Mouse (Mus musculus) embryo, embryonic 9.5 days (tissue): ENCODE measurements around the gene Trdmt1.

Experiments used
- DNase-seq: peaks from one replicate; pipeline ENCODE4 v3.0.0-alpha.2; 2017; ENCODE audit errors: extremely low spot score

The Trdmt1 gene

GRCm38 (mm10) chr2:13557145-13558030 lies 12.9 kb upstream of the Trdmt1 start:
- DNase-seq = no peak

GRCm38 (mm10) chr2:13556239-13556638 lies 11.8 kb upstream of the Trdmt1 start:
- no peak for DNase-seq

- no peak for DNase-seq
These were observed 9.5 kb upstream of the Trdmt1 start for GRCm38 (mm10) chr2:13553966-13554365.

- DNase-seq = no peak
These were observed 4.3 kb upstream of the Trdmt1 start for GRCm38 (mm10) chr2:13548749-13549148.

GRCm38 (mm10) chr2:13543519-13544124 lies 846 bp downstream of the Trdmt1 start:
- DNase-seq = no peak

- no peak for DNase-seq
These were observed 4.6 kb downstream of the Trdmt1 start for GRCm38 (mm10) chr2:13539860-13540259.

GRCm38 (mm10) chr2:13538704-13539377 lies 5.6 kb downstream of the Trdmt1 start:
- no peak for DNase-seq

GRCm38 (mm10) chr2:13538258-13538657 lies 6.2 kb downstream of the Trdmt1 start:
- DNase-seq = no peak

- no peak for DNase-seq
These were observed 6.7 kb downstream of the Trdmt1 start for GRCm38 (mm10) chr2:13537733-13538132.

GRCm38 (mm10) chr2:13536747-13537146 lies 7.7 kb downstream of the Trdmt1 start:
- no peak for DNase-seq

GRCm38 (mm10) chr2:13530639-13531038 lies 13.8 kb downstream of the Trdmt1 start:
- no peak for DNase-seq

- no peak for DNase-seq
These were observed 15.1 kb downstream of the Trdmt1 start for GRCm38 (mm10) chr2:13529253-13529933.

GRCm38 (mm10) chr2:13527531-13527930 lies 16.9 kb downstream of the Trdmt1 start:
- DNase-seq = no peak

GRCm38 (mm10) chr2:13527125-13527524 lies 17.3 kb downstream of the Trdmt1 start:
- DNase-seq = no peak

- DNase-seq = no peak
These were observed 18.3 kb downstream of the Trdmt1 start for GRCm38 (mm10) chr2:13526205-13526604.

GRCm38 (mm10) chr2:13523540-13524456 lies 20.7 kb downstream of the Trdmt1 start:
- DNase-seq = no peak

- DNase-seq = no peak
These were observed 22.4 kb downstream of the Trdmt1 start for GRCm38 (mm10) chr2:13522106-13522505.

GRCm38 (mm10) chr2:13514949-13515348 lies 29.5 kb downstream of the Trdmt1 start:
- no peak for DNase-seq

GRCm38 (mm10) chr2:13502717-13503116 lies 41.8 kb downstream of the Trdmt1 start:
- DNase-seq = no peak

- DNase-seq = no peak
These were observed 42.9 kb downstream of the Trdmt1 start for GRCm38 (mm10) chr2:13501553-13501952.
